Mouse (Mus musculus) forebrain, embryonic 15.5 days (tissue): Measurements from ENCODE around the gene Nfe2l2. TPM values are rescaled to one million over a fixed set of nuclear protein-coding genes. Genes with fewer than 3 reads are reported as not detected.

Source experiments
- ATAC-seq: fragments of 200-750 bp; cut with Nextera tagmentation; replicated peaks from 2 replicates; pipeline ENCODE4 v1.8.0; 2017; ENCODE audit warnings: mild to moderate bottlenecking, moderate TSS enrichment, moderate library complexity
- H3K27ac ChIP-seq: fragments of 300-500 bp; sonication (generic); replicated peaks from 2 replicates; pipeline ENCODE4 v1.5.1; 2015; ENCODE audit warnings: mild to moderate bottlenecking, inconsistent platforms
- H3K27me3 ChIP-seq: fragments of 300-500 bp; sonication (generic); 2 replicates; pipeline ENCODE4 v1.6.1; 2015; ENCODE audit warnings: inconsistent platforms
- H3K36me3 ChIP-seq: fragments of 300-500 bp; sonication (generic); 2 replicates; pipeline ENCODE4 v1.6.1; 2015; ENCODE audit warnings: mild to moderate bottlenecking, inconsistent platforms
- H3K4me1 ChIP-seq: fragments of 300-500 bp; sonication (generic); 2 replicates; pipeline ENCODE4 v1.6.1; 2015; ENCODE audit warnings: inconsistent platforms
- H3K4me2 ChIP-seq: fragments of 300-500 bp; sonication (generic); replicated peaks from 2 replicates; pipeline ENCODE4 v1.6.1; 2015; ENCODE audit warnings: mild to moderate bottlenecking, inconsistent platforms
- H3K4me3 ChIP-seq: fragments of 300-500 bp; sonication (generic); 2 replicates; pipeline ENCODE4 v1.5.1; 2015; ENCODE audit warnings: mild to moderate bottlenecking, inconsistent platforms
- H3K9ac ChIP-seq: fragments of 300-500 bp; sonication (generic); replicated peaks from 2 replicates; pipeline ENCODE4 v1.6.1; 2015; ENCODE audit warnings: mild to moderate bottlenecking, inconsistent platforms
- H3K9me3 ChIP-seq: fragments of 300-500 bp; sonication (generic); 2 replicates; pipeline ENCODE4 v1.6.1; 2016; ENCODE audit warnings: inconsistent platforms
- WGBS: fragments of 180-500 bp; shearing (Covaris S2); methylation state at CpG from one replicate; pipeline ENCODE4 v1.1.7; 2015; ENCODE audit warnings: mixed read lengths; 5-methylcytosine and 5-hydroxymethylcytosine counted together
- polyA plus RNA-seq: library from polyadenylated mRNA; unstranded; fragments of >200 nt; fragmentation: Nextera tagmentation; extraction: Ambion mirVana; gene quantifications from 2 replicates; pipeline ENCODE4 v1.2.1, GENCODE M21; 2015

The Nfe2l2 gene
- polyA plus RNA-seq, 1 experiment from 2014 or later: 14.3 TPM

GRCm38 (mm10) chr2:75692369-75692768, 12.1 kb downstream of the Nfe2l2 start:
- Histone ChIP-seq H3K27me3 (no peaks in the 10 kb centered on the region), H3K9me3 (no peaks in the 10 kb centered on the region), H3K4me2 (no peak overlapping the region), H3K36me3 (no peaks in the 10 kb centered on the region), H3K27ac (no peak overlapping the region), H3K4me1 (no peaks in the 10 kb centered on the region), H3K4me3 (no peak overlapping the region), H3K9ac (no peak overlapping the region)
- no peak for ATAC-seq
- WGBS: 94% methylated on average over 6 of the region's 6 CpGs

GRCm38 (mm10) chr2:75691316-75691715, 13.1 kb downstream of the Nfe2l2 start:
- no peaks in the 10 kb centered on the region for H3K9me3 ChIP-seq
- 72% methylated on average over 8 of the region's 8 CpGs for WGBS

GRCm38 (mm10) chr2:75690656-75691055, 13.8 kb downstream of the Nfe2l2 start:
- H3K27me3 ChIP-seq: no peaks in the 10 kb centered on the region
- no peak overlapping the region for H3K4me3 ChIP-seq
- H3K4me1 ChIP-seq: no peaks in the 10 kb centered on the region
- no peak overlapping the region for H3K27ac ChIP-seq
- H3K9me3 ChIP-seq: no peaks in the 10 kb centered on the region
- WGBS: 97% methylated on average over 4 of the region's 4 CpGs
- no peaks in the 10 kb centered on the region for H3K36me3 ChIP-seq
- no peak overlapping the region for H3K4me2 ChIP-seq
- no peak overlapping the region for H3K9ac ChIP-seq
- ATAC-seq: no peak

More at GRCm38 (mm10) chr2:75691316-75691715, 13.1 kb downstream of the Nfe2l2 start:
- no peak for ATAC-seq
- Histone ChIP-seq H3K4me3 (no peak overlapping the region), H3K4me1 (no peaks in the 10 kb centered on the region), H3K36me3 (no peaks in the 10 kb centered on the region), H3K27ac (no peak overlapping the region), H3K9ac (no peak overlapping the region), H3K27me3 (no peaks in the 10 kb centered on the region), H3K4me2 (no peak overlapping the region)

- Histone ChIP-seq H3K4me1 (no peaks in the 10 kb centered on the region), H3K27ac (no peak overlapping the region), H3K9me3 (no peaks in the 10 kb centered on the region), H3K9ac (no peak overlapping the region), H3K27me3 (no peaks in the 10 kb centered on the region), H3K36me3 (no peaks in the 10 kb centered on the region), H3K4me3 (no peak overlapping the region), H3K4me2 (no peak overlapping the region)
- no peak for ATAC-seq
- WGBS: 88% methylated on average over 10 of the region's 10 CpGs
Measured at GRCm38 (mm10) chr2:75689482-75690158, 14.8 kb downstream of the Nfe2l2 start.

GRCm38 (mm10) chr2:75688901-75689300, 15.5 kb downstream of the Nfe2l2 start:
- no peak overlapping the region for H3K27ac ChIP-seq

GRCm38 (mm10) chr2:75687040-75687749, 17.2 kb downstream of the Nfe2l2 start:
- no peak overlapping the region for H3K4me3 ChIP-seq
- ATAC-seq: no peak
- WGBS: 90% methylated on average over 10 of the region's 10 CpGs

More at GRCm38 (mm10) chr2:75688901-75689300, 15.5 kb downstream of the Nfe2l2 start:
- H3K36me3 ChIP-seq: no peaks in the 10 kb centered on the region
- H3K9me3 ChIP-seq: no peaks in the 10 kb centered on the region
- no peak overlapping the region for H3K4me3 ChIP-seq
- H3K4me2 ChIP-seq: no peak overlapping the region
- H3K9ac ChIP-seq: no peak overlapping the region
- 91% methylated on average over 1 of the region's 1 CpGs for WGBS
- no peak for ATAC-seq
- no peaks in the 10 kb centered on the region for H3K4me1 ChIP-seq
- no peaks in the 10 kb centered on the region for H3K27me3 ChIP-seq

GRCm38 (mm10) chr2:75685458-75685861, 19.0 kb downstream of the Nfe2l2 start:
- ATAC-seq: no peak
- H3K27me3 ChIP-seq: no peaks in the 10 kb centered on the region
- no peaks in the 10 kb centered on the region for H3K36me3 ChIP-seq
- H3K27ac ChIP-seq: no peak overlapping the region
- no peak overlapping the region for H3K4me3 ChIP-seq
- no peaks in the 10 kb centered on the region for H3K9me3 ChIP-seq
- no peak overlapping the region for H3K9ac ChIP-seq
- H3K4me1 ChIP-seq: no peaks in the 10 kb centered on the region
- WGBS: 88% methylated on average over 6 of the region's 6 CpGs
- no peak overlapping the region for H3K4me2 ChIP-seq

More at GRCm38 (mm10) chr2:75687040-75687749, 17.2 kb downstream of the Nfe2l2 start:
- Histone ChIP-seq H3K36me3 (no peaks in the 10 kb centered on the region), H3K27ac (no peak overlapping the region), H3K9ac (no peak overlapping the region), H3K27me3 (no peaks in the 10 kb centered on the region), H3K4me2 (no peak overlapping the region), H3K9me3 (no peaks in the 10 kb centered on the region), H3K4me1 (no peaks in the 10 kb centered on the region)

- ATAC-seq: no peak
- Histone ChIP-seq H3K9ac (no peak overlapping the region), H3K4me2 (no peak overlapping the region), H3K4me3 (no peak overlapping the region), H3K27ac (no peak overlapping the region), H3K36me3 (no peaks in the 10 kb centered on the region), H3K4me1 (no peaks in the 10 kb centered on the region), H3K27me3 (no peaks in the 10 kb centered on the region), H3K9me3 (no peaks in the 10 kb centered on the region)
- 66% methylated on average over 3 of the region's 3 CpGs for WGBS
Measured at GRCm38 (mm10) chr2:75684526-75684925, 19.9 kb downstream of the Nfe2l2 start.

- Histone ChIP-seq H3K4me1 (no peaks in the 10 kb centered on the region), H3K36me3 (no peaks in the 10 kb centered on the region), H3K27me3 (no peaks in the 10 kb centered on the region), H3K9me3 (no peaks in the 10 kb centered on the region), H3K4me2 (no peak overlapping the region), H3K9ac (no peak overlapping the region), H3K27ac (no peak overlapping the region; the same call in 1 of the 2 replicates), H3K4me3 (no peak overlapping the region)
- ATAC-seq: no peak
- WGBS: 74% methylated on average over 15 of the region's 15 CpGs
Measured at GRCm38 (mm10) chr2:75682978-75683709, 21.3 kb downstream of the Nfe2l2 start.

- ATAC-seq: no peak
- Histone ChIP-seq H3K4me3 (no peak overlapping the region), H3K27me3 (no peaks in the 10 kb centered on the region), H3K4me1 (no peaks in the 10 kb centered on the region), H3K9ac (no peak overlapping the region), H3K9me3 (no peaks in the 10 kb centered on the region), H3K4me2 (no peak overlapping the region), H3K36me3 (0 out of 2 replicates have a peak, but pooled peaks cover 5% of the 10 kb centered on the region), H3K27ac (no peak overlapping the region)
- WGBS: 67% methylated on average over 7 of the region's 7 CpGs
Measured at GRCm38 (mm10) chr2:75681439-75681838, 23.0 kb downstream of the Nfe2l2 start.

- H3K9ac ChIP-seq: no peak overlapping the region
- H3K4me3 ChIP-seq: no peak overlapping the region
- ATAC-seq: no peak
- WGBS: 92% methylated on average over 8 of the region's 8 CpGs
- H3K4me1 ChIP-seq: no peaks in the 10 kb centered on the region
- no peak overlapping the region for H3K27ac ChIP-seq
- 0 out of 2 replicates have a peak, but pooled peaks cover 5% of the 10 kb centered on the region for H3K36me3 ChIP-seq
- no peak overlapping the region for H3K4me2 ChIP-seq
- H3K27me3 ChIP-seq: no peaks in the 10 kb centered on the region
- H3K9me3 ChIP-seq: no peaks in the 10 kb centered on the region
Measured at GRCm38 (mm10) chr2:75679947-75680346, 24.5 kb downstream of the Nfe2l2 start.

- H3K27me3 ChIP-seq: no peaks in the 10 kb centered on the region
- H3K9me3 ChIP-seq: no peaks in the 10 kb centered on the region
- WGBS: 83% methylated on average over 14 of the region's 14 CpGs
- no peak overlapping the region for H3K4me2 ChIP-seq
- ATAC-seq: no peak
- H3K27ac ChIP-seq: no peak overlapping the region
- H3K4me1 ChIP-seq: no peaks in the 10 kb centered on the region
- no peak overlapping the region for H3K9ac ChIP-seq
- 0 out of 2 replicates have a peak, but pooled peaks cover 5% of the 10 kb centered on the region for H3K36me3 ChIP-seq
- no peak overlapping the region for H3K4me3 ChIP-seq
Measured at GRCm38 (mm10) chr2:75676567-75676966, 27.9 kb downstream of the Nfe2l2 start.
